Mouse (Mus musculus) MEL (cell line): ENCODE measurements around the gene Tmed6. TPM values are rescaled to one million over a fixed set of nuclear protein-coding genes. Genes with fewer than 3 reads are reported as not detected.

Experiments used
- DNase-seq: peaks from one replicate; pipeline ENCODE4 v3.0.0; 2011; ENCODE audit warnings: low read depth, low spot score
- H3K27ac ChIP-seq: 2 replicates; pipeline ENCODE4 v1.5.1; 2012; ENCODE audit warnings: low read depth, mild to moderate bottlenecking, control low read depth, low read length, moderate library complexity; ENCODE audit not compliant: control insufficient read depth
- H3K27me3 ChIP-seq, 2 experiments: fragments of 150-350 bp in 1 of 2; sonication (generic) in 1 of 2; 2 replicates each; pipeline ENCODE4 v1.6.1; 2012; ENCODE audit warnings: low read length in 2 of 2, mild to moderate bottlenecking in 2 of 2, improper control_type of control experiment in 1 of 2, moderate library complexity in 1 of 2; ENCODE audit not compliant: insufficient read depth in 2 of 2, control insufficient read depth in 1 of 2
- H3K36me3 ChIP-seq, 2 experiments: 2 replicates each; pipeline ENCODE4 v1.6.1; 2012 to 2014; ENCODE audit warnings: low read length in 2 of 2, improper control_type of control experiment in 1 of 2, inconsistent platforms in 1 of 2, mild to moderate bottlenecking in 1 of 2; ENCODE audit not compliant: insufficient read depth in 2 of 2, control insufficient read depth in 1 of 2
- H3K4me1 ChIP-seq, 2 experiments: fragments of 150-350 bp in 1 of 2; sonication (generic) in 1 of 2; 2 replicates each; pipeline ENCODE4 v1.6.1; 2012; ENCODE audit warnings: low read length in 2 of 2, improper control_type of control experiment in 1 of 2, mild to moderate bottlenecking in 1 of 2; ENCODE audit not compliant: insufficient read depth in 2 of 2, control insufficient read depth in 1 of 2
- H3K4me3 ChIP-seq, 2 experiments: fragments of 150-350 bp in 1 of 2; sonication (generic) in 1 of 2; 2 replicates each; pipeline ENCODE4 v1.5.1; 2012; ENCODE audit warnings: low read depth in 2 of 2, low read length in 2 of 2, mild to moderate bottlenecking in 2 of 2, moderate library complexity in 2 of 2, control low read depth in 1 of 2, improper control_type of control experiment in 1 of 2; ENCODE audit not compliant: control insufficient read depth in 1 of 2, insufficient read depth in 1 of 2
- H3K79me2 ChIP-seq: 2 replicates; pipeline ENCODE4 v1.6.1; 2012; ENCODE audit warnings: mild to moderate bottlenecking, low read length, moderate library complexity; ENCODE audit not compliant: control insufficient read depth, poor library complexity, insufficient read depth
- H3K9ac ChIP-seq: 2 replicates; pipeline ENCODE4 v1.6.1; 2012; ENCODE audit warnings: low read depth, mild to moderate bottlenecking, control low read depth, low read length, moderate library complexity; ENCODE audit not compliant: control insufficient read depth, poor library complexity, severe bottlenecking
- H3K9me3 ChIP-seq: fragments of 150-350 bp; sonication (generic); replicated peaks from 2 replicates; pipeline ENCODE4 v1.6.1; 2012; ENCODE audit warnings: mild to moderate bottlenecking, low read length, improper control_type of control experiment, moderate library complexity; ENCODE audit not compliant: insufficient read depth
- CHD2 ChIP-seq: IDR thresholded peaks from 2 replicates; pipeline ENCODE4 v1.6.1; 2011; ENCODE audit warnings: low read length, improper control_type of control experiment
- CTCF ChIP-seq, 3 experiments: IDR thresholded peaks in 2 of 3; conservative IDR thresholded peaks in 1 of 3; 2 replicates each; pipeline ENCODE4 v1.5.1; 2011 to 2012; ENCODE audit warnings: low read length in 3 of 3, low read depth in 2 of 3, mild to moderate bottlenecking in 2 of 3, improper control_type of control experiment in 1 of 3, inconsistent platforms in 1 of 3, mixed read lengths in 1 of 3, moderate library complexity in 1 of 3; ENCODE audit not compliant: control insufficient read depth in 1 of 3, insufficient read depth in 1 of 3, poor library complexity in 1 of 3, severe bottlenecking in 1 of 3
- HCFC1 ChIP-seq: IDR thresholded peaks from 2 replicates; pipeline ENCODE4 v1.6.1; 2012; ENCODE audit warnings: low read depth, mild to moderate bottlenecking, inconsistent platforms, low read length, improper control_type of control experiment, moderate library complexity
- JUND ChIP-seq: IDR thresholded peaks from 2 replicates; pipeline ENCODE4 v1.6.1; 2011; ENCODE audit warnings: low read depth, mild to moderate bottlenecking, improper control_type of control experiment, low read length
- KAT2A ChIP-seq: conservative IDR thresholded peaks from 2 replicates; pipeline ENCODE4 v1.6.1; 2012; ENCODE audit warnings: low read depth, low read length, improper control_type of control experiment, inconsistent platforms
- MAZ ChIP-seq: IDR thresholded peaks from 2 replicates; pipeline ENCODE4 v1.6.1; 2012; ENCODE audit warnings: low read depth, mild to moderate bottlenecking, inconsistent platforms, low read length, improper control_type of control experiment
- NELFE ChIP-seq: IDR thresholded peaks from 2 replicates; pipeline ENCODE4 v1.6.1; 2011; ENCODE audit warnings: low read depth, low read length, improper control_type of control experiment
- RAD21 ChIP-seq: IDR thresholded peaks from 2 replicates; pipeline ENCODE4 v1.6.1; 2011; ENCODE audit warnings: mild to moderate bottlenecking, low read depth, low read length, improper control_type of control experiment
- SMC3 ChIP-seq: IDR thresholded peaks from 2 replicates; pipeline ENCODE4 v1.6.1; 2011; ENCODE audit warnings: low read depth, low read length, improper control_type of control experiment
- USF1 ChIP-seq: IDR thresholded peaks from 2 replicates; pipeline ENCODE4 v1.6.1; 2014; ENCODE audit warnings: low read depth, mild to moderate bottlenecking, inconsistent platforms, low read length, improper control_type of control experiment, moderate library complexity
- polyA plus RNA-seq, 2 experiments: library from polyadenylated mRNA; stranded (reverse) in 1 of 2; unstranded in 1 of 2; fragments of >175 nt in 1 of 2; fragments of >200 nt in 1 of 2; gene quantifications; 2 replicates each; pipeline versions ENCODE4 v1.2.1 to v1.2.4; 2012; ENCODE audit warnings: low replicate concordance in 2 of 2, low read depth in 1 of 2; ENCODE audit not compliant: insufficient read length in 2 of 2, insufficient read depth in 1 of 2, missing spikeins in 1 of 2
- total RNA-seq: library from RNA; depleted of rRNA; stranded (reverse); fragments of 300-350 nt; gene quantifications from 2 replicates; pipeline ENCODE4 v1.2.3, GENCODE M21; 2012

Gene Tmed6
- total and polyA plus RNA-seq, 3 experiments, result not detected

GRCm38 (mm10) chr8:107090531-107090930, 25.1 kb upstream of the Tmed6 start:
- Histone ChIP-seq H3K4me1 (0 out of 4 replicates have a peak, but pooled peaks cover 0 to 6% of the 10 kb centered on the region in 2 experiments), H3K79me2 (peaks cover 29% of the 10 kb centered on the region), H3K9ac (no peak overlapping the region), H3K4me3 (no peak overlapping the region), H3K27ac (no peak overlapping the region), H3K27me3 (no peaks in the 10 kb centered on the region), H3K9me3 (no peaks in the 10 kb centered on the region), H3K36me3 (peaks cover 10 to 15% of the 10 kb centered on the region in 2 experiments)
- DNase-seq, result no peak
- TF ChIP-seq RAD21, result no peak
- TF ChIP-seq JUND, result no peak
- TF ChIP-seq CHD2, result no peak

GRCm38 (mm10) chr8:107088526-107089063, 23.2 kb upstream of the Tmed6 start:
- Histone ChIP-seq H3K4me3 (no peak overlapping the region), H3K36me3 (peaks cover under 1 to 15% of the 10 kb centered on the region in 2 experiments; a peak in 2 of 4 replicates), H3K27me3 (no peaks in the 10 kb centered on the region), H3K79me2 (peaks cover 13% of the 10 kb centered on the region), H3K9ac (no peak overlapping the region), H3K9me3 (no peaks in the 10 kb centered on the region), H3K27ac (no peak overlapping the region), H3K4me1 (no peaks in the 10 kb centered on the region)
- no peak for TF ChIP-seq MAZ
- TF ChIP-seq KAT2A, result no peak
- no peak for TF ChIP-seq SMC3
- no peak for DNase-seq

- no peak for TF ChIP-seq CHD2
- no peak for TF ChIP-seq USF1
- no peak for TF ChIP-seq NELFE
- TF ChIP-seq, all 39 proteins: peak for 0
- H3K79me2 ChIP-seq, result peaks cover 3% of the 10 kb centered on the region
- H3K36me3 ChIP-seq, result peaks cover 0 to 13% of the 10 kb centered on the region in 2 experiments; a peak in 2 of 4 replicates
- no peak overlapping the region for H3K4me3 ChIP-seq
- H3K9me3 ChIP-seq, result no peaks in the 10 kb centered on the region
- H3K27ac ChIP-seq, result no peak overlapping the region
- no peaks in the 10 kb centered on the region for H3K27me3 ChIP-seq
- no peaks in the 10 kb centered on the region for H3K4me1 ChIP-seq
- DNase-seq, result no peak
- H3K9ac ChIP-seq, result no peak overlapping the region
These were observed 20.6 kb upstream of the Tmed6 start for GRCm38 (mm10) chr8:107086018-107086417.

- no peak overlapping the region for H3K9ac ChIP-seq
- TF ChIP-seq RAD21, result peak; percentile 19
- TF ChIP-seq CTCF (IDR thresholded peaks at IDR 0.05 in 2 of 3, conservative IDR thresholded peaks at IDR 0.05 in 1 of 3; ENCODE audit: control insufficient read depth in 1 of 3, insufficient read depth in 1 of 3, low read depth in 2 of 3, low read length in 3 of 3, poor library complexity in 1 of 3, severe bottlenecking in 1 of 3), result peak; percentile 41 to 77 (median 54)
- no peak for TF ChIP-seq HCFC1
- TF ChIP-seq, all 39 proteins: peak for 2
- H3K27ac ChIP-seq, result no peak overlapping the region
- H3K4me3 ChIP-seq, result no peak overlapping the region
- no peaks in the 10 kb centered on the region for H3K9me3 ChIP-seq
- peaks cover 2% of the 10 kb centered on the region for H3K79me2 ChIP-seq
- peak; percentile 34 for DNase-seq
- H3K4me1 ChIP-seq, result no peaks in the 10 kb centered on the region
- no peaks in the 10 kb centered on the region for H3K27me3 ChIP-seq
- H3K36me3 ChIP-seq, result peaks cover 0 to 13% of the 10 kb centered on the region in 2 experiments; a peak in 2 of 4 replicates
These were observed 19.9 kb upstream of the Tmed6 start for GRCm38 (mm10) chr8:107085358-107085757.
